Mouse (Mus musculus): ENCODE data around the gene Efhd1.

Efhd1 gene

GRCm38 (mm10) chr1:87270204-87270603 is 6.0 kb downstream of the Efhd1 start:
- WGBS = 58% methylated on average over 3 of the region's 3 CpGs

- 55% methylated on average over 20 of the region's 20 CpGs for WGBS
These were observed 6.7 kb downstream of the Efhd1 start for GRCm38 (mm10) chr1:87270641-87271467.

GRCm38 (mm10) chr1:87271596-87271995 is 7.4 kb downstream of the Efhd1 start:
- WGBS = 97% methylated on average over 1 of the region's 1 CpGs

GRCm38 (mm10) chr1:87272462-87272861 is 8.3 kb downstream of the Efhd1 start:
- 66% methylated on average over 3 of the region's 3 CpGs for WGBS

- 57% methylated on average over 3 of the region's 3 CpGs for WGBS
These were observed 9.4 kb downstream of the Efhd1 start for GRCm38 (mm10) chr1:87273514-87273942.

- WGBS = 68% methylated on average over 4 of the region's 4 CpGs
These were observed 10.0 kb downstream of the Efhd1 start for GRCm38 (mm10) chr1:87274134-87274533.

GRCm38 (mm10) chr1:87275151-87275550 is 11.0 kb downstream of the Efhd1 start:
- WGBS = 90% methylated on average over 12 of the region's 12 CpGs

GRCm38 (mm10) chr1:87276056-87276455 is 11.9 kb downstream of the Efhd1 start:
- WGBS = 65% methylated on average over 2 of the region's 2 CpGs

GRCm38 (mm10) chr1:87280281-87280680 is 16.1 kb downstream of the Efhd1 start:
- 89% methylated on average over 5 of the region's 5 CpGs for WGBS

- 64% methylated on average over 20 of the region's 20 CpGs for WGBS
These were observed 17.6 kb downstream of the Efhd1 start for GRCm38 (mm10) chr1:87281599-87282412.

- WGBS = 73% methylated on average over 6 of the region's 6 CpGs
These were observed 18.2 kb downstream of the Efhd1 start for GRCm38 (mm10) chr1:87282413-87282788.

GRCm38 (mm10) chr1:87283410-87283960 is 19.3 kb downstream of the Efhd1 start:
- 87% methylated on average over 10 of the region's 10 CpGs for WGBS

- WGBS = 63% methylated on average over 2 of the region's 2 CpGs
These were observed 22.9 kb downstream of the Efhd1 start for GRCm38 (mm10) chr1:87287105-87287504.

GRCm38 (mm10) chr1:87291416-87291815 is 27.3 kb downstream of the Efhd1 start:
- 59% methylated on average over 8 of the region's 8 CpGs for WGBS

- 61% methylated on average over 15 of the region's 15 CpGs for WGBS
These were observed 28.4 kb downstream of the Efhd1 start for GRCm38 (mm10) chr1:87292420-87293190.

GRCm38 (mm10) chr1:87294063-87294710 is 30.0 kb downstream of the Efhd1 start:
- WGBS = 83% methylated on average over 4 of the region's 4 CpGs

GRCm38 (mm10) chr1:87294951-87295350 is 30.8 kb downstream of the Efhd1 start:
- 76% methylated on average over 4 of the region's 4 CpGs for WGBS

GRCm38 (mm10) chr1:87297346-87297925 is 33.3 kb downstream of the Efhd1 start:
- 91% methylated on average over 10 of the region's 10 CpGs for WGBS

GRCm38 (mm10) chr1:87300360-87301286 is 36.5 kb downstream of the Efhd1 start:
- 83% methylated on average over 14 of the region's 14 CpGs for WGBS

GRCm38 (mm10) chr1:87301971-87302370 is 37.8 kb downstream of the Efhd1 start:
- WGBS = 91% methylated on average over 2 of the region's 2 CpGs
